Mouse (Mus musculus) adrenal gland, adult (tissue): ENCODE data around the gene Tmem204.
A peak's percentile ranks its signal among the peaks of the same experiment; 100 is the strongest.

ENCODE experiments used
- DNase-seq, 2 experiments: peaks; one replicate each; pipeline ENCODE4 v3.0.0; 2022 to 2023; ENCODE audit warnings: low spot score in 1 of 2; ENCODE audit not compliant: inconsistent age in 2 of 2

The Tmem204 gene

DNA sequence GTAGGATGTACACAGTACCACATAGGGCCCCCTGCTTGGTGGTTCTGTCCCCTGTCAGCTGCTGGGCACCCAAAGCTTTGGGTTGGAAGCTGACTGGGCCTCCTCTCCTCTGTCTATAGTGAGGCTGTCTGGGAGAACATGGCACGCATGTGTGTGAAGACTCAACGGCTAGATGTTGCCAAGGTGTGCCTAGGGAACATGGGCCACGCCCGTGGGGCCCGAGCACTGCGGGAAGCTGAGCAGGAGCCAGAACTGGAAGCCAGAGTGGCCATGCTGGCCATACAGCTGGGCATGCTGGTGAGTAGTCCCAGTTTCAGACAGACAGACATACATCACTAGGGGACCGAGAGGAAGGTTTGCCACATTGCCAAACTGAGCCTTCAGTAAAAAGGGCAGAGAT lies 3.3 kb upstream of the Tmem204 start:
- no peak for DNase-seq

DNA sequence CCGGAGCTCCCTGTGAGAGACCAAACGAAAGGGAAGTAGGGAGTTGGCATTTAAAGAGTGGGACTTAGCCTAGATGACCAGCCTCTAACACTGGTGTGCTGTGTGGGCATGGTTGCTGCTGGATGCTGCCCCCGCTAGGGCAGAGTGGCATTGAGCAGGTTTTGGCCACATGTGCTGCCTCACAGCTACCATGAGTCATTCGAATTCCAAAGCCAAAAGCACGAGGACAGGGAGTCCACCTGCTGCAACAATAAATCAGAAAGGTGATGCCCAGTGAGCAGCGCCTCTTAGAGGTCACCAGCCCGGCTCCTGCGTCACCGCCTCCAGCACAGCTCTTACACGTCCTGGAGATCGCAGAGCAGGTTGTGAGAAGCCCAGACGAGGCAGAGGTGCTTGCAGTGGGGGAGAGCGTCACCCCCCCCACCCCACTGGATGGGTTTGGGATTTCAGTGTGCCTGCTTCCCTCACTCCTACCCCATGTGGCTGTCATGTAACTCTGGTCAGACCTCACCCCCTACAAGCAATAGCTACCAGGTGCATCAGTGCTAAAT lies 1.5 kb upstream of the Tmem204 start:
- peak; percentile 70 to 75 for DNase-seq

DNA sequence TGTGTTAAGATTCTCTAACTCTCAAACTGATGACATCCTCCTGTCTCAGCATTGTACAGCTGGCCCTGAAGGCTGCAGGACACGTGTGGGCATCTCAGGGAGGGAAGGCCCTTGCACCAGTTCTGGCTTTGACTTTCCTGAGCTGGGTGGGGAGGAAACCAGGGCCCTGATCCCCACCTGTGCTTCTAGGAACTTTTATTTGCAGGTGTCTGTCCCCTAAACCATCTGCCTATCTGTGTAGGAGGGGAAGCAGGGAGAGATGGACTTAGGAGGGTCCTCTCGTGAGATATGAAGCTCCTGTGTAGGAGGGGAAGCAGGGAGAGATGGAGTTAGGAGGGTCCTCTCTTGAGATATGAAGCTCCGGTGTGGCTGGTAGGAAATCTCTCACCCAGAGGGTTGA lies 504 bp downstream of the Tmem204 start:
- no peak for DNase-seq

DNA sequence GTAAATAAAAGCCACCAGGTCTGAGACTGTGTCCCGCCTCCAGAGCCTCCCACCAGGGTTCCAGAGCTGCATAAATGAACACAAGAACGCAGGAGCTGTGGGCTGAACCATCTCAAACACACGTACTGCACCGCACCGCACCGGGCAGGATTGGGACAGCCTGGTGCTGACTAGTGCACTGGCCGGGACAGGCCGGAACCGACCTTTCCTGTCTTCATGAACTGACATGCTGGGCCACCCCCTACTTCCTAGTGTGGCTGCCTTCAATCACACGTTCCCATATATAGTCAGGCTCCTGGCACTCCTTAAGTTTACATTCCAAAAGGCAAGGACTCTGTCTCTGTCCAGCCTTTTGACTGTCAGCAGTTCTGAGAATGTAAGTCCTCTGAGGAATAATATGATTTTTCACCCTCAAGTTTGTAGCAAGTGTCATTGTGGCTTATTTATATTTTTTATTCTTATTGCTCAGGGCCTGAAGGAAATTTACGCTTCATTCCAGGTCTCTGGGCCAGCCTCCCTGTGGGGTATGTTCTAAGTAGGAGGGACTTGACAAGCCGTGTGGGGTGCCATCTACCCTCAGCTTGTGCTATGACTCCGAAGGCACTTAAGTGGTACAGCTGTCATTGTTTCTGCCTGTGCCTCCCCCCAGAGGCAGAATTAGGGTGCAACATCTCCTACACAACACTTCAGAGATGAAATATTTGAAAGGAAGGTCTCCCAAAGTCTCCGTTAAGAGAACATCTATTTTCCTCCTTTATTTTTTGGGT lies 1.1 kb downstream of the Tmem204 start:
- DNase-seq, result peak; percentile 24 to 54

- DNase-seq, result peak; percentile 68 to 78
Measured at GRCm38 (mm10) chr17:25080960-25081381, 2.4 kb downstream of the Tmem204 start.

DNA sequence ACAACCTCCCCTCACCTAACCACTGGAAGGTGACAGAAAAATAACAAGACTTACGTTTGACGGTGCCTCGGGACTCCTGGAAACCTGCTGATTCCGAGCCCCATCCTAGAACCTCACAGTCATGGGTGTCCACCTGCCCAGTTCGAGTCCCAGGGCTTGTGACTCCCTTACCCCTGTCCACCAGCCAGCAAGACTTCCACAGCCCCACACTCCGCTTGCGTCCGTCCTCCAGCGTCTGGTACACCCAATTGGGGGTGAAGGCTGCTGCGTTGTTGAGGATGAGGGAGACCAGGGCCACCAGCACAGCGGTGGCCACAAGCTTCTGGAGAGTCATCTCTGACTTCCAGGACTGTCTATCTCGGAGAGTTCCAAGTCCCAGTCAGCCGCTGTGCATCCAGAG lies 3.2 kb downstream of the Tmem204 start:
- no peak for DNase-seq

GRCm38 (mm10) chr17:25077771-25078372 lies 5.5 kb downstream of the Tmem204 start:
- peak; percentile 77 to 83 for DNase-seq

DNA sequence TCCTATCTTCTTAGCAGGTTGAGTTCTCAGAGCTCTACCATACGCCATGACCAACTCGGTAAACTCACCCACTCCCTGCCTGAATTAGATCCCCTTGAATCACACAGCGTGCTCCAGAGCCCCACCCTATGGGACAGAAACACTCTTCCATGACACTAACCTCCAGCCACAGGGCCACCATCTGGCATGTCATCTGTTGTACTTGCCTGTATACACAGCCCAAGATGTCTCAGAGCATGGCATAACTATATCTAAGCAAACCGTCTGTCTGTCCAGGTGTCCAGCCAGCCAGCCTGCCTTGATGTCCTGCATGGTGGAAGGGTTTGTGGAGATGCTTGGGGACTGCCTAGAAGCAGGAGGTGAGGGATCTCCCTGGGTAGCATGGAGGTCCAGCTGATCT lies 6.5 kb downstream of the Tmem204 start:
- no peak for DNase-seq

DNA sequence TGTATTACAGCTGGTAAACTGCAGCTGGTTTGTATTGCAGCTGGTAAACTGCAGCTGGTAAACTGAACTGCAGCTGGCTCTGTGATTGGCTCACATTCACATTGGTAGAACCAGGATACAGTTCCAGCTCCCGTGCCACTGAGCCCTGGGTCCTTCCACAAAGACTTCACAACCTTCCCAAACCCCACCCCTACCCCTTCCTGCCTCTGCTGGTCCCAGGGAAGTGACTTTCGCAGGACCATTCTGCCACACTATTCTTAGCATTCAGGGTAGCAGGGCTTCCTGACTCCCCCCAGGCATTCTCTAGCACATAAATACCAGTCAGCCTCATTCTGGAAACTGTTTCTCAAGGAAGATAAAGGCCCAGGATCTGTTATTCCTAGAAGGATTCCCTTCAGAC lies 14.7 kb downstream of the Tmem204 start:
- DNase-seq, result peak in 1 of 2 experiments; percentile 40

GRCm38 (mm10) chr17:25067442-25067851 lies 15.9 kb downstream of the Tmem204 start:
- DNase-seq, result peak; percentile 61 to 77

DNA sequence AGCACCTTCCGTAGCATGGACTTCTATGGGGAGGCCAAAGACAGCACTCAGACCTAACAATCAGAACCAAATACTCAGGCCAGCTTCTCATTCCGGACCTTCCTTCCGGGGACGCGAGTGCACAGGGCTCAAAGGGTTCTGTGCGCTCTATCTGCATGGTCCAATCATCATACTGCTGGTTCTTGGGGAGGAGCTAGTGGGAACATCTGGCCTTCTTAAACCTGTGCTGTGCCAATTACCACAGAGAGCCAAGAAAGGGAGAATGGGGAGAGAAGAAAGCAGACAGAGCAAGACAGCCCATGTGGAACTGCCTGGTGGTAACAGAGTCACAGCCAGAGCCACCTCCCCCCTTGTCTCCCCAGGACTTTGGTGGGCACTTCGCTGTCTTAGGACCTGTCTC lies 16.8 kb downstream of the Tmem204 start:
- peak in 1 of 2 experiments; percentile 41 for DNase-seq

DNA sequence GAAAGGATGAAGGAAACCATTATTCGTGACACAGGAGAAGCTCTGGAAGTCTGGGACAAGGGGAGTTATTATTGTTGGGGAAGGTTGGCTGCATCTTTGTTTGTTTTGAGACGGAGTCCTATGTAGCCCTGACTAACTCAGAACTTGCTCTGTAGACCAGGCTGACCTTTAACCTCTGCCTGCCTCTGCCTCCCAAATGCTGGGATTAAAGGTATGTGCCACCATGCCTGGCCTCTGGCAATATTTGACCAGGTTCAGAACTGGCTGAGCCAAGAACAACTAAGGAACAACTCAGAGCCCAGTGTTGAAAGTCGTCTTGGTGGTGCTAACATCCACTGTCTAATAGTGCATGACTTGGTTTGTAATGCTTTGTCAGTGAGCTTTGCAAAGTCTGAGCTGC lies 18.2 kb downstream of the Tmem204 start:
- no peak for DNase-seq

DNA sequence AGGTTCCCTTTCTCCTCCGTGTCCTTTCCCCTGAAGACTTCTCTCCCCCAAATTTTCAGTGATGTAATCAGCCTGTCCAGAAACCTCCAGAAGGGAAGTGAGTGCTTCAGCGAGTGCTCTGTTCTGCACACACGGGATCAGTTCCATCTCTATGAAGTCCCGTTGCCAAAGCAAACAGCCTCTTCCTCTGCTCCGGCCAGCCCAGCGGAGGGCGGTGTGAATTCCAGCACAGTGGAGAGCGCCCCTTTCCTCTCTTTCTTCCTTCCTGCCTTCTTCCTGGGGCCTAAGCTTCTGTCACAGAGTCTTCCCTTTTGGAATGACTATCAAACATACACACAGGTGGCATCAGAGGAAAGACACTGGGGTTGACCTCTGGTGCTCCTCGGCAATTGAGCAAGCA lies 19.0 kb downstream of the Tmem204 start:
- DNase-seq, result peak; percentile 62 to 79

GRCm38 (mm10) chr17:25063872-25064271 lies 19.5 kb downstream of the Tmem204 start:
- peak in 1 of 2 experiments; percentile 54 for DNase-seq

GRCm38 (mm10) chr17:25063261-25063660 lies 20.1 kb downstream of the Tmem204 start:
- no peak for DNase-seq

DNA sequence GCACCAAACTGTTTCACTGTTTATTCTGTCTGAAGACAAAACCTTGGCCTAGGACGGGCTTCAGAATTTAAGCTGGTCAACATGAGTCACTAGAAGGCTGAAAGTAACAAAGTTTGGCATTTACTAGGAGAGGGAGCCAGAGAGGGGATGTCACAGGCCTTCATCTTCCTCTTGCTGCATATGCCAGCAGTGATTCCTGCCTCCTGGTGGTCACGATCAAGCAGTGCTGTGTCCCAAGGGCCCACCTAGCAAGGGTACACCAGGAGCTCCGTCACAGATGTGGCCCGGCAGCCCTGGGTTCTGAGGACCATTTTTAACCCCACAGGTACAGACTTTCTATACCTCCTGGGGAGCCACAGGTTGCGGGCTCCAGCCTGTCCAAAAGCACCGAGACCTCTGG lies 26.4 kb downstream of the Tmem204 start:
- DNase-seq, result no peak

DNA sequence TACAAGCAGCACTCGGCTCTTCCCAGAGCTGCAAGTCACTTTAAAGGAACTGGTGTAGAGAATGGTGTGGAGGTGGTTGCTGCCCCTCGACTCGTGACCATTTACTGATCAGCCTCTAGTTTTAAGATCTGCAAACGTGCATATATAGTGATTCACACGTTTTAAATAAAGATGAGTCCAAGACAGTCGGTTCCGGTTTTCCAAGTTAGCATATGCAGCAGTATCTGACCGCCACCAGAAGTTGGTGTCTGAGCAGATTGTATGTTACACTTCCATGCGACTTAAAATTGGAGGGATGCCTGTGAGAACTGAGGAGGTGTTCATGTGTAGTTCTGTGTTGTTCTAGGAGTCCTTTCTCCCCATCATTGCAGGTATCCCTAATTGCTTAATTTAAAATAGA lies 30.1 kb downstream of the Tmem204 start:
- DNase-seq, result no peak

GRCm38 (mm10) chr17:25047143-25047542 lies 36.2 kb downstream of the Tmem204 start:
- DNase-seq, result no peak

- no peak for DNase-seq
Measured at GRCm38 (mm10) chr17:25045281-25045680, 38.1 kb downstream of the Tmem204 start.

GRCm38 (mm10) chr17:25044879-25045278 lies 38.5 kb downstream of the Tmem204 start:
- no peak for DNase-seq

DNA sequence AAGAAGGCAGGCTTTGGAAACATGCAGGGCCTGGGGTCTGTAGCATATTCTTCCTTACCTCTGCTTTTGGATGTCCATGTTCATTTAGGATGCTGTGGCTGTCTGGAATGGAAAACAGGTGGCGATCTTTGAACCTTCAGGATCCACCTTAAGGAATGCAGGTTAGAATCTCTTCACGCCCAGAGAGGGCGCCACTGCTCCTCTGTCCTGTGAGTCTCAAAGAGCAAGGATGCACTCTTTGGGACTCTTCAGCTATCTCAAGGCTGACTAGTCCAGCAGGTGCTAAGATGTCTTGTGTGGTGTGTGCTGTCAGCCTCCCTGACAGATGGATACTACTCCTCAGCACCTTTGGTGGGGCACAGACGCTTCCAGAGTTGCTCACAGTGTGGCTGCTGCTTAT lies 47.2 kb downstream of the Tmem204 start:
- no peak for DNase-seq
